Mouse (Mus musculus) T-helper 2 cell (primary cell): ENCODE results near the gene BC025920.

Source experiments
- in situ Hi-C: fragments of 300-600 bp; cut with MboI, MseI; formaldehyde crosslinking; loops from one replicate; pipeline ENCODE4 v1.15.1; 2025; ENCODE audit warnings: high pct_unique_total_duplicates

The BC025920 gene

GRCm38 (mm10) chr10:81605974-81606751 lies at the start of gene BC025920:
Gene BC025920, plus strand, starts transcription at chr10:81606270.
- in situ Hi-C loops = no loop called here

- in situ Hi-C loops = no loop called here
Observed at GRCm38 (mm10) chr10:81556282-81556681, 49.8 kb upstream of the BC025920 start.

- in situ Hi-C loops = no loop called here
Observed at GRCm38 (mm10) chr10:81557491-81557890, 48.6 kb upstream of the BC025920 start.

- in situ Hi-C loops = no loop called here
Observed at GRCm38 (mm10) chr10:81559163-81559626, 46.9 kb upstream of the BC025920 start, which contains the start of gene Aes. Gene Aes, plus strand, starts transcription at chr10:81559488.

GRCm38 (mm10) chr10:81559627-81560539 lies 46.2 kb upstream of the BC025920 start:
- in situ Hi-C loops = loop anchor here (10.0 kb wide), 1 partner anchor 1445 kb away; no protein-coding TSS in a partner anchor

- in situ Hi-C loops = loop anchor here (10.0 kb wide), 1 partner anchor 1444 kb away; no protein-coding TSS in a partner anchor
Observed at GRCm38 (mm10) chr10:81560719-81561459, 45.2 kb upstream of the BC025920 start.

- in situ Hi-C loops = loop anchor here (10.0 kb wide), 1 partner anchor 1442 kb away; no protein-coding TSS in a partner anchor
Observed at GRCm38 (mm10) chr10:81562411-81562810, 43.7 kb upstream of the BC025920 start.

- in situ Hi-C loops = loop anchor here (10.0 kb wide), 1 partner anchor 1441 kb away; no protein-coding TSS in a partner anchor
Observed at GRCm38 (mm10) chr10:81563481-81563880, 42.6 kb upstream of the BC025920 start.

GRCm38 (mm10) chr10:81564216-81564615 lies 41.9 kb upstream of the BC025920 start:
- in situ Hi-C loops = loop anchor here (10.0 kb wide), 1 partner anchor 1441 kb away; no protein-coding TSS in a partner anchor

GRCm38 (mm10) chr10:81564734-81565133 lies 41.3 kb upstream of the BC025920 start:
- in situ Hi-C loops = loop anchor here (5.0 to 10.0 kb wide), 2 partner anchors 38 to 1440 kb away; partner anchors contain the start of gene Tle6

GRCm38 (mm10) chr10:81565257-81566228 lies 40.5 kb upstream of the BC025920 start:
- in situ Hi-C loops = loop anchor here (5.0 to 10.0 kb wide), 2 partner anchors 37 to 1439 kb away; partner anchors contain the start of gene Tle6

GRCm38 (mm10) chr10:81568381-81569191 lies 37.5 kb upstream of the BC025920 start:
- in situ Hi-C loops = loop anchor here (5.0 to 10.0 kb wide), 2 partner anchors 34 to 1436 kb away; partner anchors contain the start of gene Tle6

GRCm38 (mm10) chr10:81569507-81570237 lies 36.4 kb upstream of the BC025920 start:
- in situ Hi-C loops = loop anchor here (5.0 to 10.0 kb wide), 2 partner anchors 33 to 1435 kb away; partner anchors contain the start of gene Tle6

GRCm38 (mm10) chr10:81570238-81570800 lies 35.8 kb upstream of the BC025920 start:
- in situ Hi-C loops = no loop called here

- in situ Hi-C loops = no loop called here
Observed at GRCm38 (mm10) chr10:81570831-81571500, 35.1 kb upstream of the BC025920 start.

- in situ Hi-C loops = no loop called here
Observed at GRCm38 (mm10) chr10:81571501-81571876, 34.6 kb upstream of the BC025920 start.

GRCm38 (mm10) chr10:81572133-81572671 lies 33.9 kb upstream of the BC025920 start:
- in situ Hi-C loops = no loop called here
